Mouse (Mus musculus): ENCODE measurements around the gene 4930469K13Rik.

Gene 4930469K13Rik

DNA sequence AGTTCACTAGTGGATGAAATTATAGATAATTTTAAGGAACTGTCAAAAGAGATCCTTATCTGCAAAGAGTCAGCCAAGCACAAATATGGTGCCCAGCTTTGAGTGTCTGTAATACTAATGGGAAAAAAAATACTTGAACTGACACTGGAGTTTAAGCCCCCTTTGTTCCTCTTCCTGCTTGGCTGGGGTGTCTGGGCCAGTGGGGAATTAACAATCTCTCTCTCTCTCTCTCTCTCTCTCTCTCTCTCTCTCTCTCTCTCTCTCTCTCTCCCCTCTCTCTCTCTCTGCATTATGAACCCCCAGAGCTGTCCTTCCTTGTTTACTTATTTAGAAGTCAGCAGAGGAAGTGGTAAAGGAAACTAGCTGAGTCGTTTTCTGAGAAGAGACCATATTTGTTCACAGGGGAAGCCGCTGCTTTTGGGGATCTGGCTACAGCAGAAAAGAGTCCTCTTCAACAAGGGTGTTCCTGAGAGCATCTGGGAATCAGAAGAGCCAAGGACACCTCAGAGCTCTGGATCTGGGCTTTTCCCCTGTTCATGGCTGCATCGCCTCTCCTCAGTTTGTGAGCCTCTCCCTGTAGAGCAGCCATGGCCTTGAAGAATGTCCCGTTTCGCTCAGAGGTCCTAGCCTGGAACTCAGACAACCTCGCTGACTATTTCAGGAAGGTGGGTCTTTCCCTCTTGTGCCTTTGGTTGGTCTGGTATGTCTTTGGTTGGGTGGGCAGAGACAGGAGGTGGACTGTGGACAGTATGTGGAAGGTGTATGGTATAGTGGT lies 51.4 kb downstream of the 4930469K13Rik start, which contains the start of gene Lcp2:
Gene Lcp2 (plus strand): TSS at position 154 of the 775 bp plus-strand sequence.
- in situ Hi-C loops (cut with MboI; ENCODE audit: low sequenced_read_pairs), result no loop called here

DNA sequence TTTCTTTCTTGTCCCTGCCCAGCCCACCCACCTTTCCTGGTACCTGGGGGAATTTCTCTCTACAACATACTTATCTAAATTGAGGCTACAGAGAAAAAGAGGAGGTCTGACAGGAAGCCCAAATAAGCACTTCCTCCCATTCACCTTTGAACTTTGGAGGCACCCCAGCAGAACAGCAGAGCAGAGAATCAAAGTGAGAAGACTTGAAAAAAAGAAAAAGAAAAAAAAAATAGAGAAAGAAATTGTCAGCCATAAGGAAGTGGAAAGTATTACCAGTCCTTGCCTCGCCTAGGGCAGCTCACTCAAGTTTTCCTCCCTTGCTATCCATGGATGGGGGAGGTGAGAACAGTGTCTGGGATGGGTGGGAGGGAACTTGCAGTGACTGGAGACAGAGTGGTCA lies 55.5 kb downstream of the 4930469K13Rik start:
- in situ Hi-C loops (cut with MboI; ENCODE audit: low sequenced_read_pairs), result no loop called here

DNA sequence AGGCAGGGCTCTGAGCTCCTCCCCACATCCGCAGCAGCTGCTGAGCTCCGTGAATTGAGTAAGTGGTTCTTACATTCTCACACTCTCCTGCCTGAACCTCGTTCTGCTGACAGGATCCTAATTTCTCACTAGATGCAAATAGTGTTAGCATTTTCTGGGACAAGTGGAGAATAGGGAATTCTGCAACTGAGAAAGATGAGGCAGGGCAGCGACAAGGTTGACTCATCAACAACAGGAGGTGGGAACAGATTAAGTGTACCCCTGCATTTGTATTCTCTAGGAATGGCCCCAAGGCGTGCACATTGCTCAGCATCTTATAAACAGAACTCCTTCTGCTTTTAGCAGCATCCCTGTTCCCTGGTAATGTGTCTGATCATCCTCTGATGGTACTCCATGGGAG lies 58.3 kb downstream of the 4930469K13Rik start:
- in situ Hi-C loops (cut with MboI; ENCODE audit: low sequenced_read_pairs), result no loop called here

DNA sequence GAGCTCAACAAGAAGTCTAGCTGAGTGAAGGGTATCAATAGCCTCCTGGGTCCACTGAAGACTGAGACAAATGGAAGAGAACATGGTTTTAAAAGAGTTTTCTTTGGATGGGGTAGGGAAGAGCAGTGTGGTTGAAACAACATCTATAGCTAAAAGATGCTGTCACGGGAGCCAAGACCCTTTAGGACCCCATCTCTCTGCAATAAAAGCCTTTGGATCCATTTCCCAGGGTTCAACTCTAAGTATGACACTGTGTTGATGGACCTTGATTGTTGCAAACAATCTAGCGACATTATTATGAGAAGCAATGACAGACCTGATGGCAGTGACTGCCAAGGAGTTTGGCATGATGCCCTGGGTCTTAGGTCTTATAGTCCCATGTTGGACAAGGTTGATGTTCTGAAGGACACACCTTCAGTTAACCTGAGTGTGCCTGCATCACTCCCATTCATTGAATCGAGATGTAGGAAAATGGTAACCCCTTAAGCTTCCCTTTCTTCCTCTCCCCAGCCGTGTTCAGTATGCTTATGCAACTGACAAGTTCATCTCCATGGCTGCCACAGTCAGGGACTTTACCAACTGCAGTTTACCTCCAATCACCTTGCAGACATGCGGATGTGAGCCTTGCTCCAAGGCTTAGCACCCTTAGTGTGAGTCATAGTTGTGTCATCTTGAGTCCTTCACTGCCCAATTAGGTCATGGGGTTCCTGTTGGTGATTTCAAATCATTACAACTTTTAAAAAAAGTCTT lies 62.3 kb downstream of the 4930469K13Rik start:
- in situ Hi-C loops (cut with MboI; ENCODE audit: low sequenced_read_pairs), result no loop called here

DNA sequence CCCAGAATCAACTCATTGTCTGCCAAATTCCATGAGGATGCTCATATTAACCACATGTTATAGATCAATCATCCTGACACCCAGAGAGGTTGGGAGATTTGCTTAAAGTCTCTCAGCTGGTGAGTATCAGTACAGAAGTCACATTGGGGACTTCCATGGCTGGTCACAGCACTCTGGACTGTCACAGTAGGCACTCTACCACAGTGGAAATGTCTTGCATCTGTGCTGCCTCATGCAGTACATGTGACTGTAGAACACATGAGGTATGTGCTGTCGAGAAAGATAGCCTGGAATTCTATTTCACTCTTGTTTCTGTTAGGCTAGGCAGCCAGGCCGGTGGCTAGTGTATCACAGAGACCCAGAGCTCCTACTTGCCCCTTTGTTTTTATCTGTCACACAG lies 63.6 kb downstream of the 4930469K13Rik start:
- in situ Hi-C loops (cut with MboI; ENCODE audit: low sequenced_read_pairs), result no loop called here

DNA sequence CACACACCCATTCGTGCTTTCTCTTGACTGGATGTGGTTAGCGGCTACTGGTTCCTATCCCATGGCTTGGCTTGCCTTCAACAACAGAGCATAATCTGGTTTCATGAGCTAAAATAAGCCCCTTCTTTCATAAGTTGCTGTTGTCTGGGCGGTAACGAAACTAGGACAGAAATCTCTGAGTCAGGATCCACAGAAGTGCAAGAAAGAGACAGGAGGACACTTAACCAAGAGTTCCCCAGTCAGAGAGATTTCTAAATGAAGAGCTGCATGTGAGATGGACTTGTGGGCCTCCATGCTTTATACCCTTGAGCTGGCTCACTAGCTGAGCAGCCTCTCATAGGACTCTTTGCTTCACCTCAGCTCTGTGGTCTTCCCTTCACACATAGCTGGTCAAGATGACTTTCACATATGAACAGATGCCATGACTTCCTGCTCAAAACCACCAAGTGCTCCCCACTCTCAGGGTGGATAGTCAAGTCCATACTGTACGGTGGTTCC lies 64.3 kb downstream of the 4930469K13Rik start:
- in situ Hi-C loops (cut with MboI; ENCODE audit: low sequenced_read_pairs), result no loop called here

DNA sequence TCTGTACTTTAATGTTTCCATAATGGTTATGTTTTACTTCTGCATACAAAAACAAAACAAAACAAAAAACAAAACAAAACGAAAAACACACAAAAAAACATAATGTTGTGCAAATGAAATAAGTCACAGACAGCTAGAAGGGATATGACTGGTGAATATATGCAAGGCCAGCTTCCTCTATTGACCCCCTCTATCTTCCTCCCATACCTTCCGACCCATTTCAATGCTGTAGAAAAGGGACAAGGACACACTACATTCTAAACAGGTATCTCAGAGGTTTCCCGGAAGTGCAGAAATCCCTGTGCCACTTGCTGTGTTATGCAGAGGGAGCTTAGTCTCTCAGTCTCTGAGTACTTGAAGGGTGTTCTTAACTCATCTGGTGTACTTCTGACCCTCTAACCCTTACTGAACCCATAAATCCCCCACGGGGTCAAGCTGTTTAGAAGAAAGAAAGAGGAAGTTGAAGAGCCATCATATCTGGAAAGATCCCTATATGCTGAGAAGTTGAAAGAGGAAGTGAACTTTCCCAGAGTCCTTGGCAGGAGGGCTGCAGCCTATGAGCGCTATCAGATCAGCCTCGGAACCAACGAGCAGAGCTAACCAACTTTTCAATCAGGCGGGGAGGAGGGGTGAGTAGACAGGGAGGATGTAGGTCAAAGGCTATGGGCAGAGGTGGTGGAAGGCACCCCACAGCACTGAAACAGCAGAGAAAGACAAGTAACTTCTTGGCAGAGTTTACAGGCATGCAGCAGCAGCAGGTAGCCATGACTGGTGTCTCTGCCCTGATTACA lies 67.1 kb downstream of the 4930469K13Rik start:
- in situ Hi-C loops (cut with MboI; ENCODE audit: low sequenced_read_pairs), result no loop called here

DNA sequence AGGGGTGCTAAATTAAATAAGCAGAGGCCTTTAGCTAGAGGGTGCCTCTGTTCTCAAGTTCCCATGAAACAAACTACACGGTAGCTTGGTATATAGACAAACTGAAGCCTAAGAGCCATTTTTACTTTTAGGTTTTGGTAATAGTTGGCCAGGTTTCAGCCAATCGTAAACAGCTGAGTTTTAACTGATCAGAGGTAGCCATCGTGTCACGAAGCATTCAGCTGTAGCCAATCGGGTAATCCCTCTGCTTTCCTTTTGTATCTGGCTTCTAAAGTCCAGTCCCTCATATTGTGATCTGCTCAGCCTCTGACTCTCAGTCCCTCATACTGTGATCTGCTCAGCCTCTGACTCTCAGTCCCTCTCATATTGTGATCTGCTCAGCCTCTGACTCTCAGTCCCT lies 68.7 kb downstream of the 4930469K13Rik start:
- in situ Hi-C loops (cut with MboI; ENCODE audit: low sequenced_read_pairs), result no loop called here

DNA sequence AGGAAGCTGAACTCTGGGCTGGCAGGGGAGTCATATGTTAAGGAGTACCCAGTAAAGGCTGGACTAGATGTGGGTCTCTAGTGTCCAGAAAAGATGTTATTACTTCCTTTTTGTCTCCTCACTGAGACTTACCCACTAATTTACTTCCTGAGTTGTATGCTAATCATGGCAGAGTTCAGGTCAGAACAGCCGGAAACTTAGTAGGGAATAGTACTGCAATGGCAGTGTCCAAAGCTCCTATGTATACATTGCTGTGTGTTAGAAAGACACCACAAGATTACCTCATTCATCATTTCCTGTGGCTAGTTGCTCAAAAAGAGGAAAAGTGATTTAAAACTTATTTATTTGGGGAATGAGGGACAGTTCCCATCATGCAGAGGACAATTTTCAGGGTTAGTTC lies 73.3 kb downstream of the 4930469K13Rik start:
- in situ Hi-C loops (cut with MboI; ENCODE audit: low sequenced_read_pairs), result no loop called here

DNA sequence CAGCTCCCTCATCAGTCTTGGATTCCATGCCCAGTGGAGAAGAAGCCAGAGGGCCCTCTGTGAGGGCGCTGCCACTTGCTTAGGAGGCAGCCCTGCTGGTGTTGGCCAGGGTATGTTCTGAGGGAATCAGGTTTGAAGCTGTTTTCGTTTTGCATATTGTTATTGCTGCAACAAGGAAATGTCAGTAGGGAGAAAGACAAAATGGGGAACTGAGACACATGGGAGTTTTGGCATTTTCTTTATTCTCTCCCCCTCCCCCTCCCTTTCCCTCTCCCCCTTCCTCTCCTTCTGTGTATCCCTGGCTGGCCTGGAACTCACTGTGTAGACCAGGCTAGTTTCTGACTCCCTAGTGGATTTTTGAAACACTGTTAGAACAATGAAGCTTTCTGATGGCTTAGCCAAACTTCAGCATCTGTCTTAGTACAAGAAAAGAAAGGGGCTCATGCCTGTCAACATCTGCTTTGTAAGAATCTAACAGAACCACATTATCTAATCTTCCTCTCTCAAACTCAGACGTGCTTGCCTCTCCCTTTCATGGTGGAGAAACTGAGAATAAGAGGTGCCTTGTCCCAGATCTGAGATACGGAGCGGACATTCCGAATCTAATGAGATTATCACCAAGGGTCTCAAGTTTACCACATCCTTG lies 86.2 kb downstream of the 4930469K13Rik start:
- in situ Hi-C loops (cut with MboI; ENCODE audit: low sequenced_read_pairs), result no loop called here

DNA sequence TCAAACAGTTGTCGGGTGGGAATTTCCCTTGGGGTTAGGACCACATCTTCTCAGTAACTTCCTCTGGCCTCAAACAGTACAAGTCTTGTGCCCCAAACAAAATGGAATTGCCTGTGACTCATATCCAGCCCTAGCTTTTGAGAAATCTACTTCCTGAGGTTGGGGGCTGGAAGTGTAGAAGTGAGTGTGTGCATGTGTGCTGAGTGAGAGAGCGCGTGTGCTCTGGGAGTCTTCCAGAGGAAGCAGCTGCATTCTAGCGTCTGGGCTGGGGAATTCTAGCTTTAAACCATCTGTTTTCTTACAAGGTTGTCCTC lies 87.5 kb downstream of the 4930469K13Rik start:
- in situ Hi-C loops (cut with MboI; ENCODE audit: low sequenced_read_pairs), result no loop called here

DNA sequence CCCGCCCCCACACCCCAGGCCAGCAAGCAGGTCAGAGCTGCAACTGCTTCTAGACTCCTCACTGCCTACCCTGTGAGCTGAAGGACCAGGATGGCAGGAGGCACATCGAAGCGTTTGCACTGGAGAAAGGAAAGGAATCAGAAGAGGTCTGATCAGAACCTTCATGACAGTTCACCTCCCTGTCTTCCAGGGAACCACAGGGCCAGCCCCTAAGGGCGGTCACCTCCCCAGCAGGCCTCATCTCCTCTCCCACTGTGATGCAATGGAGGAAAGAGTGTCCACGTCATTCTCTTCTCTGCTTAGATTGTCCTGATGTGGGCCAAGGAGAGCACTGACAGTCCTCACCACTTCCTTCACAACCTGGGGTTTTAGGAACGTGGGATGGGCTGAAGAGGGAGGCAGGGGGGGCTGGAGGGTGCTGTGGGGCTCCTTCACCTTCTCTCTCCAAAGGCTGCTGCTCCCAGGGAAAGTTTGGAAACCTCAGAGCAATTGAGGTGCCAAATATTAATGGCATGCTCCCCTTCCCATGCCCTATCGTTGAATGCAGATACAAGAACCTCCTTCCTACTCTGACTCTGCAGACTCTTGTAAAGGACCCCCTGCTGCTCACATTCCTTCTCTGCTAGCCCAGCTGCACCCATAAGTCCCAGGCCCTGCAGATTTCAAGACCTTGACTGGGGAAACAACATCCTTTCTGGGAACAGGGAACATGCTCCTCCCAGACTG lies 88.1 kb downstream of the 4930469K13Rik start:
- in situ Hi-C loops (cut with MboI; ENCODE audit: low sequenced_read_pairs), result no loop called here

GRCm38 (mm10) chr11:34009316-34010087 lies 88.9 kb downstream of the 4930469K13Rik start:
- in situ Hi-C loops (cut with MboI; ENCODE audit: low sequenced_read_pairs), result loop anchor here (10.0 kb wide), 1 partner anchor 65 kb away; no protein-coding TSS in a partner anchor

DNA sequence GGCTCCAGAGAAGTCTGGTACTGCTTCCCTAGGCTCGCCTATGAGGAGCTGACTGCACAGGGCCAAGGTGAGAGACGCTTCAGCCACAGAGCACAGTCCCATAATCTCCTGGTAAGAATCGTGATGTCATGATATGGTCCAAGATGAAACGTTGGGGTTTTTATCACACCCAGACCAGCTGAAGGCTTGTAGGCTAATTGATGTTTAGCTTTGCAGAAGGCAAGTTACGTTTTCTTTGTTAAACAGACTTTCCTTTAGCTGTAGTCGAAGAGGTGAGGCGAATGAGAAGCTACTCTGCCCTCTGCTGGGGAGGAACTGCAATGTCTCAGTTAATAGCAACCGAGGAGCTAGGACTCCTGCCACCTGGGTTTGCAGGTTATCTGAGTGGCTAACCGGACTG lies 89.7 kb downstream of the 4930469K13Rik start:
- in situ Hi-C loops (cut with MboI; ENCODE audit: low sequenced_read_pairs), result loop anchor here (10.0 kb wide), 1 partner anchor 66 kb away; no protein-coding TSS in a partner anchor

- in situ Hi-C loops (cut with MboI; ENCODE audit: low sequenced_read_pairs), result loop anchor here (10.0 kb wide), 1 partner anchor 67 kb away; no protein-coding TSS in a partner anchor
Measured at GRCm38 (mm10) chr11:34008214-34008613, 90.1 kb downstream of the 4930469K13Rik start.

DNA sequence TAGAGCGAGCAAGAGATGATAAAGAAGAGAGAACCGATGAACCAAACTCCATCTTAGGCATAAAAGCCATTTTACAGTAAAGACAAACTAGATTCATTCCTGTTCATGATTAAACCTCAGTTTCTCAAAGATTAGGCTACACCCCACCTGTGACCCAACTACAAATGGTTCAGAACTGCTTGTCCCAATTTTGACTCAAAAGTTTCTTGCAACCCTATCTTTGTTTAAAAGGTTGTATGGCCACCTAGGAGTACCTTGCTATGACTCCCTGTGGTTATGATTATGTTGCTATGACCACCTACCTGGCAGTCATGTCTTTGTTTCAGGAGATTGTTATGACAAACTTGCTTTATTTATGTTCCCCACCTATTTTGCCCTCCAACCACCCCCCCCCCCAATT lies 90.7 kb downstream of the 4930469K13Rik start:
- in situ Hi-C loops (cut with MboI; ENCODE audit: low sequenced_read_pairs), result loop anchor here (10.0 kb wide), 1 partner anchor 67 kb away; no protein-coding TSS in a partner anchor

DNA sequence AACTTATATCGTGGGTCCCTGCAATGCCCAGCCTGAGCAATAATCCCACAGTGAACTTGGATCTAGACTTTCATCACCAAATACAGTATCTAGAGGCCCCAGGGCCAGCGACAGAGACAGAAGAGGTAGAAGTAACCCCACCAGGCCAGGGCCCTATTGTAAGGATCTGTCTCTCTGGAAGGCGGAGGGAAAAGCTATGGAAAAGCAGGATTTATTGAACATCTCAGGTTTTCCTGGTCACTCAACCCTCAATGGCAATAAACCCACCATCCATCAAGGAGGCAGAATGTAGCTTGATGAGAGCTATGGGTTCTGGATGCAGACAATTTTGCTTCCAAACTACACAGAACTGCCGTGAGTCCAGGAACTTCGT lies 95.8 kb downstream of the 4930469K13Rik start:
- in situ Hi-C loops (cut with MboI; ENCODE audit: low sequenced_read_pairs), result loop anchor here (10.0 kb wide), 1 partner anchor 72 kb away; no protein-coding TSS in a partner anchor

DNA sequence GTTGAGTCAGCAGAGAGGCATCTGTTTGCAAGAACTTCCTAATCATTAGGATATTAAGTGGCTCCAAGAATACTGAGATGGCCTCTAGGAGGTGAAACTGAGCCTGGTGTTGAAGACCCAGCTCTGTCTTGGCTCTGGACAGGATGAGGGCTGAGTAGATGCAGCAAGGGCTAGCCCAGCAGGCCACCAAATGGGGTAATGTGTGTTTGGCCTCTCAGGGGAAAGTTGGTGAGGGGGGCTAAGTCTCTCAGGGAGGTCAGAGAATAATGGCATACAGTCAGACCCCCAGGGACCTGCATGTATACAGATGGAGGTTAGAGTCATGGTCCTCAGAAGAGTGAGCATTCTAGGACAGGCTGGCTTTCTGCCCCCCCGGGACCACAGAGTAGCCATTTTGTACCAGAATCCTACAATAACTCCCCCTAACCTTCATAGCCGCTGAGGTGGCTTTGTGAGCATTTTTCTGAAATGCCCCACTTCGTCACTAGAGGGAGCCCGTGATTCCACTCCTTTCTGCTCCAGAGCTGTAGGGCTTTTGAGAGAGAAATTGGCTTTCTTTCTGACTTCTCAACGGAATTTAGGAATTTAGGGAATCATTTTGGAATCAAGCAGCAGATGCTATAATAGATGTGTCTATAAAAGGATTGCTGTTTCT lies 96.3 kb downstream of the 4930469K13Rik start:
- in situ Hi-C loops (cut with MboI; ENCODE audit: low sequenced_read_pairs), result loop anchor here (10.0 kb wide), 1 partner anchor 73 kb away; no protein-coding TSS in a partner anchor

Measured in CH12F3 (cell line).